Mouse (Mus musculus) embryonic facial prominence, embryonic 14.5 days (tissue): ENCODE data around the gene Fam241b. TPM values are rescaled to one million over a fixed set of nuclear protein-coding genes. Genes with fewer than 3 reads are reported as not detected.

Source experiments
- ATAC-seq: fragments of 200-750 bp; cut with Nextera tagmentation; 2 replicates; pipeline ENCODE4 v1.8.0; 2017; ENCODE audit warnings: low read depth, moderate number of reproducible peaks, moderate TSS enrichment
- DNase-seq: peaks from one replicate; pipeline ENCODE4 v3.0.0-alpha.2; 2015; ENCODE audit warnings: low spot score
- H3K27ac ChIP-seq: fragments of 300-500 bp; sonication (generic); replicated peaks from 2 replicates; pipeline ENCODE4 v1.5.1; 2014; ENCODE audit warnings: low read depth, mild to moderate bottlenecking, low read length, moderate library complexity
- H3K27me3 ChIP-seq: fragments of 300-500 bp; sonication (generic); replicated peaks from 2 replicates; pipeline ENCODE4 v1.6.1; 2014; ENCODE audit warnings: low read length; ENCODE audit not compliant: control insufficient read depth, insufficient read depth
- H3K36me3 ChIP-seq: fragments of 300-500 bp; sonication (generic); 2 replicates; pipeline ENCODE4 v1.6.1; 2014; ENCODE audit warnings: low read length, mixed read lengths; ENCODE audit not compliant: control insufficient read depth, insufficient read depth
- H3K4me1 ChIP-seq: fragments of 300-500 bp; sonication (generic); 2 replicates; pipeline ENCODE4 v1.6.1; 2014; ENCODE audit warnings: antibody characterized with exemption, low read length; ENCODE audit not compliant: control insufficient read depth, insufficient read depth
- H3K4me2 ChIP-seq: fragments of 300-500 bp; sonication (generic); 2 replicates; pipeline ENCODE4 v1.6.1; 2014; ENCODE audit warnings: low read depth, mild to moderate bottlenecking, low read length, moderate library complexity, mixed read lengths
- H3K4me3 ChIP-seq: fragments of 300-500 bp; sonication (generic); 2 replicates; pipeline ENCODE4 v1.5.1; 2014; ENCODE audit warnings: low read depth, mild to moderate bottlenecking, low read length
- H3K9ac ChIP-seq: fragments of 300-500 bp; sonication (generic); 2 replicates; pipeline ENCODE4 v1.6.1; 2014; ENCODE audit warnings: low read depth, mild to moderate bottlenecking, low read length, moderate library complexity, mixed read lengths
- H3K9me3 ChIP-seq: fragments of 300-500 bp; sonication (generic); 2 replicates; pipeline ENCODE4 v1.6.1; 2016; ENCODE audit warnings: low read length; ENCODE audit not compliant: control insufficient read depth
- WGBS: fragments of 180-500 bp; shearing (Covaris S2); extraction: QIAGEN DNeasy Blood & Tissue Kit; methylation state at CpG from one replicate; pipeline ENCODE4 v1.1.7; 2014; 5-methylcytosine and 5-hydroxymethylcytosine counted together
- polyA plus RNA-seq: library from polyadenylated mRNA; unstranded; fragments of >200 nt; fragmentation: Nextera tagmentation; extraction: Ambion mirVana; gene quantifications from 2 replicates; pipeline ENCODE4 v1.2.1, GENCODE M21; 2014

Gene Fam241b
- polyA plus RNA-seq, result 3.0 and 4.2 TPM in 2 replicates

GRCm38 (mm10) chr10:62143820-62144219, at the start of gene Fam241b:
Gene Fam241b, minus strand, starts transcription at chr10:62143920.
- ATAC-seq (no peak), DNase-seq (no peak)
- Histone ChIP-seq H3K36me3 (no peaks in the 10 kb centered on the region), H3K9ac (no peak within 1 kb of the TSS), H3K4me3 (no peak within 1 kb of the TSS), H3K27ac (no peak within 1 kb of the TSS), H3K27me3 (no peaks in the 10 kb centered on the region; the same call in 1 of the 2 replicates), H3K4me1 (no peaks in the 10 kb centered on the region), H3K9me3 (no peaks in the 10 kb centered on the region), H3K4me2 (no peak within 1 kb of the TSS)
- WGBS, result 53% methylated on average over 8 of the region's 8 CpGs

- Histone ChIP-seq H3K4me3 (no peak overlapping the region), H3K9me3 (no peaks in the 10 kb centered on the region), H3K27ac (no peak overlapping the region), H3K4me2 (no peak overlapping the region), H3K4me1 (no peaks in the 10 kb centered on the region; the same call in 1 of the 2 replicates), H3K27me3 (no peaks in the 10 kb centered on the region), H3K9ac (no peak overlapping the region), H3K36me3 (no peaks in the 10 kb centered on the region)
- WGBS, result 56% methylated on average over 9 of the region's 9 CpGs
- ATAC-seq (0 out of 2 replicates have a peak, but pooled peaks have one; percentile 28), DNase-seq (peak; percentile 31)
These were observed 49.0 kb upstream of the Fam241b start for GRCm38 (mm10) chr10:62192701-62193157.

- Histone ChIP-seq H3K4me2 (no peak overlapping the region), H3K36me3 (no peaks in the 10 kb centered on the region), H3K9me3 (no peaks in the 10 kb centered on the region), H3K27me3 (no peaks in the 10 kb centered on the region), H3K27ac (no peak overlapping the region), H3K9ac (no peak overlapping the region), H3K4me3 (no peak overlapping the region), H3K4me1 (no peaks in the 10 kb centered on the region; the same call in 1 of the 2 replicates)
- 80% methylated on average over 7 of the region's 7 CpGs for WGBS
- no peak for DNase-seq
- no peak for ATAC-seq
These were observed 47.1 kb upstream of the Fam241b start for GRCm38 (mm10) chr10:62190821-62191220.

- H3K4me3 ChIP-seq, result no peak overlapping the region
- H3K36me3 ChIP-seq, result no peaks in the 10 kb centered on the region
- H3K9ac ChIP-seq, result no peak overlapping the region
- 0 out of 2 replicates have a peak, but pooled peaks cover 2% of the 10 kb centered on the region for H3K27me3 ChIP-seq
- DNase-seq, result no peak
- 70% methylated on average over 4 of the region's 4 CpGs for WGBS
- H3K4me1 ChIP-seq, result no peaks in the 10 kb centered on the region; the same call in 1 of the 2 replicates
- H3K4me2 ChIP-seq, result no peak overlapping the region
- no peak overlapping the region for H3K27ac ChIP-seq
- no peak for ATAC-seq
- no peaks in the 10 kb centered on the region for H3K9me3 ChIP-seq
These were observed 46.2 kb upstream of the Fam241b start for GRCm38 (mm10) chr10:62189910-62190309.

- ATAC-seq, result no peak
- no peak overlapping the region for H3K4me2 ChIP-seq
- no peaks in the 10 kb centered on the region for H3K9me3 ChIP-seq
- no peak overlapping the region for H3K27ac ChIP-seq
- H3K4me1 ChIP-seq, result no peaks in the 10 kb centered on the region; the same call in 1 of the 2 replicates
- no peak overlapping the region for H3K9ac ChIP-seq
- H3K27me3 ChIP-seq, result 0 out of 2 replicates have a peak, but pooled peaks cover 3% of the 10 kb centered on the region
- 49% methylated on average over 3 of the region's 3 CpGs for WGBS
- H3K4me3 ChIP-seq, result no peak overlapping the region
- DNase-seq, result no peak
- H3K36me3 ChIP-seq, result no peaks in the 10 kb centered on the region
These were observed 45.6 kb upstream of the Fam241b start for GRCm38 (mm10) chr10:62189303-62189702.

- no peak overlapping the region for H3K4me2 ChIP-seq
- H3K27me3 ChIP-seq, result 0 out of 2 replicates have a peak, but pooled peaks cover 3% of the 10 kb centered on the region
- H3K9me3 ChIP-seq, result no peaks in the 10 kb centered on the region
- ATAC-seq, result peak; percentile 62
- no peak overlapping the region for H3K4me3 ChIP-seq
- peak; percentile 78 for DNase-seq
- H3K27ac ChIP-seq, result no peak overlapping the region
- H3K9ac ChIP-seq, result no peak overlapping the region
- H3K36me3 ChIP-seq, result no peaks in the 10 kb centered on the region
- no peaks in the 10 kb centered on the region; the same call in 1 of the 2 replicates for H3K4me1 ChIP-seq
- WGBS, result 19% methylated on average over 7 of the region's 7 CpGs
These were observed 43.2 kb upstream of the Fam241b start for GRCm38 (mm10) chr10:62186882-62187281.

GRCm38 (mm10) chr10:62183053-62183452, 39.3 kb upstream of the Fam241b start:
- no peaks in the 10 kb centered on the region for H3K4me1 ChIP-seq
- DNase-seq (peak; percentile 94), ATAC-seq (peak; percentile 62)
- no peaks in the 10 kb centered on the region for H3K9me3 ChIP-seq
- WGBS, result 1% methylated on average over 10 of the region's 10 CpGs
- 0 out of 2 replicates have a peak, but pooled peaks cover 3% of the 10 kb centered on the region for H3K27me3 ChIP-seq
- H3K4me3 ChIP-seq, result no peak overlapping the region
- H3K36me3 ChIP-seq, result no peaks in the 10 kb centered on the region
- H3K9ac ChIP-seq, result no peak overlapping the region
- no peak overlapping the region for H3K27ac ChIP-seq
- H3K4me2 ChIP-seq, result no peak overlapping the region

- no peak overlapping the region for H3K4me3 ChIP-seq
- 66% methylated on average over 6 of the region's 6 CpGs for WGBS
- no peaks in the 10 kb centered on the region for H3K4me1 ChIP-seq
- no peak overlapping the region for H3K27ac ChIP-seq
- H3K9me3 ChIP-seq, result no peaks in the 10 kb centered on the region
- H3K9ac ChIP-seq, result no peak overlapping the region
- H3K4me2 ChIP-seq, result no peak overlapping the region
- no peaks in the 10 kb centered on the region for H3K36me3 ChIP-seq
- 0 out of 2 replicates have a peak, but pooled peaks cover 3% of the 10 kb centered on the region for H3K27me3 ChIP-seq
- ATAC-seq (no peak), DNase-seq (no peak)
These were observed 38.8 kb upstream of the Fam241b start for GRCm38 (mm10) chr10:62182471-62183014.

GRCm38 (mm10) chr10:62181701-62182100, 38.0 kb upstream of the Fam241b start:
- DNase-seq (no peak), ATAC-seq (no peak)
- WGBS, result 41% methylated on average over 3 of the region's 3 CpGs
- no peak overlapping the region for H3K4me3 ChIP-seq
- H3K4me2 ChIP-seq, result no peak overlapping the region
- H3K4me1 ChIP-seq, result no peaks in the 10 kb centered on the region
- 0 out of 2 replicates have a peak, but pooled peaks cover 3% of the 10 kb centered on the region for H3K27me3 ChIP-seq
- no peak overlapping the region for H3K27ac ChIP-seq
- H3K36me3 ChIP-seq, result no peaks in the 10 kb centered on the region
- no peak overlapping the region for H3K9ac ChIP-seq
- H3K9me3 ChIP-seq, result no peaks in the 10 kb centered on the region
